Mouse (Mus musculus): ENCODE results near the gene Nrp2. TPM values are rescaled to one million over a fixed set of nuclear protein-coding genes. Genes with fewer than 3 reads are reported as not detected.

The Nrp2 gene
- total RNA-seq, 1 experiment, result 14.4 TPM

DNA sequence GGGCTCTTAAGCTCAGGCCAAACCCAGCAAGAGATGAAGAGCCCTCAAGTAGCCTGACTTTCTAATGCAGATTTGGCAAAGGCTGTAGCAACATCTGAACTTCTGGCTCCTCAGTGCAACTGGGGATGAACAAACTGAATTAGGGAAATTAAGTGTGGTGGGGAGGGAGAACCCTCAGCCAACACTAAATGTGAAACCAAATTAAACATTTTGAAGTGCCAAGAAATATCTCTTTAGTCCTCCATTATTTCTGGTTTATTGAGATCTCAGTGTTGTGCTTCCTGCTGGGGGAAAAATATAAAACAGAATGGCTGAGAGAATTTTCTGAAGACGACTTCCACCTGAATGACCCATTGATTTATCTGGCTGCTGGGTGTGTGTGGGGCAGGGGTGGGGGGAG, 102.9 kb downstream of the Nrp2 start:
- Histone ChIP-seq H3K9me3 (ENCODE audit: control insufficient read depth, insufficient read depth, low read depth, low read length) (no peaks in the 10 kb centered on the region), H3K36me3 (ENCODE audit: control insufficient read depth, insufficient read depth, low read length, poor library complexity, severe bottlenecking) (no peaks in the 10 kb centered on the region), H3K4me3 (ENCODE audit: insufficient read depth in 1 of 2, low read depth in 1 of 2, low read length in 2 of 2, poor library complexity in 1 of 2, severe bottlenecking in 1 of 2) (no peak overlapping the region), H3K27ac (ENCODE audit: insufficient read depth, low read depth, low read length, poor library complexity, severe bottlenecking) (no peak overlapping the region), H3K9ac (ENCODE audit: insufficient read depth, low read depth, low read length, poor library complexity, severe bottlenecking) (no peak overlapping the region), H3K4me1 (ENCODE audit: control insufficient read depth in 2 of 2, insufficient read depth in 2 of 2, low read length in 2 of 2, poor library complexity in 1 of 2) (no peaks in the 10 kb centered on the region)
- in situ Hi-C loops (cut with MboI; ENCODE audit: low sequenced_read_pairs in 2 of 2, unreplicated experiment in 2 of 2), result no loop called here
- no peak for DNase-seq (ENCODE audit: low read depth, low spot score)
- no peak for TF ChIP-seq ZNF384 (IDR thresholded peaks at IDR 0.05; ENCODE audit: low read depth, low read length)
- TF ChIP-seq HCFC1 (IDR thresholded peaks at IDR 0.05; ENCODE audit: borderline replicate concordance, insufficient read depth, low read length), result no peak
- no peak for TF ChIP-seq MAFK (IDR thresholded peaks at IDR 0.05; ENCODE audit: insufficient read depth, low read depth, low read length)
- TF ChIP-seq ZC3H11A (IDR thresholded peaks at IDR 0.05; ENCODE audit: borderline replicate concordance, low read depth, low read length), result no peak
- no peak for TF ChIP-seq CHD2 (IDR thresholded peaks at IDR 0.05; ENCODE audit: low read depth, low read length)

DNA sequence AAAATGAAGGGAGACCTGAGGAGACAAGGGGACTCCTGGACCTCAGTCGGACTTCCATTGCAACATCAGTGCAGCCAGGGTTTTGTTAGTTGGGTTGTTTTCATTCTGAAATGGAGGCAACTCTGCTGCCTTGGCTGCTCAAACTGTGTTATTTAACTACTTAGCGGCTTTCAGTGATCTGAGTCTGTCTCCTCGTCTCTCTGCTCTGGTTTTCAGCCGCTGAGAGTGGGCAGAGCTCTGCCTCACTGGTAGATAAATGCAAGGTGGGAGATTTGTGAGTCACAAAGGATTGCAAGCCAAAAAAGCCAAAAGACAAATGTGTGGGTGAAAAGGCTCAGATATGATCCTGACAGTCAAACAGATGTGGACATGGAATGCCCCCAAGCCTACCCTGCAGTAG, 105.3 kb downstream of the Nrp2 start:
- H3K27ac ChIP-seq (ENCODE audit: insufficient read depth, low read depth, low read length, poor library complexity, severe bottlenecking), result no peak overlapping the region
- in situ Hi-C loops (cut with MboI; ENCODE audit: low sequenced_read_pairs in 2 of 2, unreplicated experiment in 2 of 2), result no loop called here
- no peaks in the 10 kb centered on the region for H3K9me3 ChIP-seq (ENCODE audit: control insufficient read depth, insufficient read depth, low read depth, low read length)
- no peaks in the 10 kb centered on the region for H3K4me1 ChIP-seq (ENCODE audit: control insufficient read depth in 2 of 2, insufficient read depth in 2 of 2, low read length in 2 of 2, poor library complexity in 1 of 2)
- TF ChIP-seq HCFC1 (IDR thresholded peaks at IDR 0.05; ENCODE audit: borderline replicate concordance, insufficient read depth, low read length) (no peak), MAFK (IDR thresholded peaks at IDR 0.05; ENCODE audit: insufficient read depth, low read depth, low read length) (no peak), CHD2 (IDR thresholded peaks at IDR 0.05; ENCODE audit: low read depth, low read length) (no peak), ZC3H11A (IDR thresholded peaks at IDR 0.05; ENCODE audit: borderline replicate concordance, low read depth, low read length) (no peak), ZNF384 (IDR thresholded peaks at IDR 0.05; ENCODE audit: low read depth, low read length) (no peak)
- no peak overlapping the region for H3K9ac ChIP-seq (ENCODE audit: insufficient read depth, low read depth, low read length, poor library complexity, severe bottlenecking)
- DNase-seq (ENCODE audit: low read depth, low spot score), result no peak
- H3K36me3 ChIP-seq (ENCODE audit: control insufficient read depth, insufficient read depth, low read length, poor library complexity, severe bottlenecking), result no peaks in the 10 kb centered on the region
- no peak overlapping the region for H3K4me3 ChIP-seq (ENCODE audit: insufficient read depth in 1 of 2, low read depth in 1 of 2, low read length in 2 of 2, poor library complexity in 1 of 2, severe bottlenecking in 1 of 2)

DNA sequence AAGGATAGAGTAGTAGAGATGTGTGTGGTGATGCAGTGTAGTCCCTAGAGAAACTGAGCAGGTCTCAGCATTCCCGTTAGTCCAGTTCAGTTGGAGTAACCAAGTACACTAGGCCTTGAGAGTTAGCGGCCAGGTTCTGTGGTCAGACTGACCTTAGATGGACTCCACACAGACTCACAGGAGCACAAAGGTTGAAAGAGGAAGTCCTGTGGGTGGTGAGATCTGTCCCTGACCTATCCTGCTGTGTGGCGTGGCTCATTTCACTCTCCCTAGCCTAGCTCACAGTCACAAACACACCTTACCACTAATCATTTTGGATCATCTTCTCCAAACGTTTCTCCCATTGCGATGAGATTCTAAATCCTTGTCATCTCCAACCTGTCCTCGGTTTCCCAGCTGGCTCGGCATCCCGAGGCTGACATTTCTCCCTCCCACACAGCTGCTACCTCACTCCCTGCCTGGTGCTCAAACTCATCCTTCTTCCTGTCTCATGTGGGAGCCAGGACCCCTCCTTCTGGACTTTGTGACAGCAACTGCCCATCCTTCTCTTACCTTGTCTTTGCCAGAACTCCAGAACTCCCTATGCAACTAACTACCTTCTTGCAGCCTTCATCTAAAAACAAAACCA, 106.6 kb downstream of the Nrp2 start:
- Histone ChIP-seq H3K4me1 (ENCODE audit: control insufficient read depth in 2 of 2, insufficient read depth in 2 of 2, low read length in 2 of 2, poor library complexity in 1 of 2) (no peaks in the 10 kb centered on the region), H3K9ac (ENCODE audit: insufficient read depth, low read depth, low read length, poor library complexity, severe bottlenecking) (no peak overlapping the region), H3K27ac (ENCODE audit: insufficient read depth, low read depth, low read length, poor library complexity, severe bottlenecking) (no peak overlapping the region), H3K9me3 (ENCODE audit: control insufficient read depth, insufficient read depth, low read depth, low read length) (no peaks in the 10 kb centered on the region), H3K36me3 (ENCODE audit: control insufficient read depth, insufficient read depth, low read length, poor library complexity, severe bottlenecking) (no peaks in the 10 kb centered on the region), H3K4me3 (ENCODE audit: insufficient read depth in 1 of 2, low read depth in 1 of 2, low read length in 2 of 2, poor library complexity in 1 of 2, severe bottlenecking in 1 of 2) (no peak overlapping the region)
- no peak for DNase-seq (ENCODE audit: low read depth, low spot score)
- TF ChIP-seq ZC3H11A (IDR thresholded peaks at IDR 0.05; ENCODE audit: borderline replicate concordance, low read depth, low read length) (no peak), MAFK (IDR thresholded peaks at IDR 0.05; ENCODE audit: insufficient read depth, low read depth, low read length) (no peak), HCFC1 (IDR thresholded peaks at IDR 0.05; ENCODE audit: borderline replicate concordance, insufficient read depth, low read length) (no peak), CHD2 (IDR thresholded peaks at IDR 0.05; ENCODE audit: low read depth, low read length) (no peak), ZNF384 (IDR thresholded peaks at IDR 0.05; ENCODE audit: low read depth, low read length) (no peak)
- in situ Hi-C loops (cut with MboI; ENCODE audit: low sequenced_read_pairs in 2 of 2, unreplicated experiment in 2 of 2), result no loop called here

DNA sequence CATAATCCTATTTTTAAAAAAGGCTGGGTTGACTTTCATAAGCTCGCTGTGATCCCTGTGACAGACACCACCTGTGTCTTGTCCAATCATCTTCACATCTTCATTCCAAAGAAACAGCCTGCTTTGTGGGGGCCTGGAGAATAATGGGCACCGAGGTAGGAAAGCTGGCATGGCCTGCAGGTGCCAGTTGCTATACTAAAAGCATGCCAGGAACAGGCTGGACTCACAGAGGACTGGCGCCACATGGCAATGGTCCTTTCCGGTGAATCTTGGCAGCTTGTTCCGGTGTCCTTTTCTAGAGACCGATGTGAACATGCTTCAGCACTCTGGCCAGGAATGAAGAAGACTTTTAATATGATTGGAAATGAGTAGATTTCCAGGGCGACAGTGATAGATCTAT, 108.1 kb downstream of the Nrp2 start:
- Histone ChIP-seq H3K9ac (ENCODE audit: insufficient read depth, low read depth, low read length, poor library complexity, severe bottlenecking) (no peak overlapping the region), H3K36me3 (ENCODE audit: control insufficient read depth, insufficient read depth, low read length, poor library complexity, severe bottlenecking) (no peaks in the 10 kb centered on the region), H3K4me1 (ENCODE audit: control insufficient read depth in 2 of 2, insufficient read depth in 2 of 2, low read length in 2 of 2, poor library complexity in 1 of 2) (no peaks in the 10 kb centered on the region), H3K4me3 (ENCODE audit: insufficient read depth in 1 of 2, low read depth in 1 of 2, low read length in 2 of 2, poor library complexity in 1 of 2, severe bottlenecking in 1 of 2) (no peak overlapping the region), H3K9me3 (ENCODE audit: control insufficient read depth, insufficient read depth, low read depth, low read length) (no peaks in the 10 kb centered on the region), H3K27ac (ENCODE audit: insufficient read depth, low read depth, low read length, poor library complexity, severe bottlenecking) (no peak overlapping the region)
- in situ Hi-C loops (cut with MboI; ENCODE audit: low sequenced_read_pairs in 2 of 2, unreplicated experiment in 2 of 2), result no loop called here
- DNase-seq (ENCODE audit: low read depth, low spot score), result no peak
- TF ChIP-seq CHD2 (IDR thresholded peaks at IDR 0.05; ENCODE audit: low read depth, low read length) (no peak), HCFC1 (IDR thresholded peaks at IDR 0.05; ENCODE audit: borderline replicate concordance, insufficient read depth, low read length) (no peak), MAFK (IDR thresholded peaks at IDR 0.05; ENCODE audit: insufficient read depth, low read depth, low read length) (no peak), ZC3H11A (IDR thresholded peaks at IDR 0.05; ENCODE audit: borderline replicate concordance, low read depth, low read length) (no peak), ZNF384 (IDR thresholded peaks at IDR 0.05; ENCODE audit: low read depth, low read length) (no peak)
